Mouse (Mus musculus) NIH3T3 (cell line): ENCODE data around the gene Snx8.

ENCODE experiments used
- DNase-seq: peaks from one replicate; pipeline ENCODE4 v3.0.0-alpha.2; 2012; ENCODE audit warnings: low read depth

The Snx8 gene

DNA sequence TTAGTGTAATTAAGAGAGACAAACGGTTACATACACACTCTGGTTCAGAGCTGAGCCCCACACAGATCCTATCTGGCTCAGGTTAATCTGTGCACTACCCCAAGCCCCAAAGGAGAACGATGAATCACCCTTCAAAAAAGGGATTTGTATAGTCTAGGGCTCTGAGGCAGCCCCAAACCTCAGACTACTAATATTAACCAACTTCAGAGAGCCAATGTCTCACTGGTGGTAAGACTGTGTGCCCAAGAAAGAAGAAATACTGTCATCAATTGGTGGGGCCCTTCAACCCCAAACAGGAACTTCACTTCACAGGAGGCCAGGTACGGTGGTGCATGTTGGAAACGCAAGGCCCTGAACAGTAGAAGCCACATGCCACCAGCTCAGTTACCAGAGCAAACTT is 43.8 kb downstream of the Snx8 start:
- no peak for DNase-seq

DNA sequence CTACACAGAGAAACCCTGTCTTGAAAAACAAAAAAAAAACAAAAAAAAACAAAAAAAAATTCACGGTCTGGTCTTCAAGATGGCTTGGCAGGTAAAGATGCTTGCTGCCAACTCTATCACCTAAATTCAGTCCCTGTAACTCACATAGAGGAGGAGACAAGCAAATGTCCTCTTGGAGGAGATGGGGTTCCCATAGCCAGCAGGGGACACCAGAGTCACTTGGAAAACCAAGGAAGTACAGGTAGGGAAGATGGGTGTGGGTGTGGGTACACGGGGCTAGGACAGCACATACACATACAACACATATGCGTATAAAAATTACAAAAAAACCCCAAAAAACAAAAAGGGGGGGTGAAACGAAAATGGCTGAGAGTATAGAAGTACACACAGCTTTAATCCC is 46.2 kb downstream of the Snx8 start:
- DNase-seq: no peak

DNA sequence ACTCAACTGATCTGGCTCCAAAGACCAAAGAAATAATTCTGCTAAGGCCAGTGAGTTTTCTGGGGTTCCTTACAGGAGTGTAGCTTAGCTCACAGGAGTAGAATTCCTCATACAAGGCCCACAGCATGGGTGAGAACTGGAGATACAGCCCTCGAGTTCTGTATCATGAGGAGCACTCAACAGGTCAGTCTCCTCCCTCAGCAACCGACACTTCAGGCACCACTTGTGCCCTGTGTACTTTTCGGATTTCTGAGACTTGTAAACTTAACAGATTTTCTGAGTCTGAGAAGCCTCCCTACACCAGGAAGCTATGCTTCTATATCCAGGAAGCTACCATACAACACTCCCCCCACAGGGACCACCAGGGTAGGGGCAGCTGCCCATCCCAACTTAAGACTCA is 49.2 kb downstream of the Snx8 start:
- DNase-seq: no peak

- DNase-seq: no peak
Observed at GRCm38 (mm10) chr5:140338779-140339178, 50.3 kb downstream of the Snx8 start.

DNA sequence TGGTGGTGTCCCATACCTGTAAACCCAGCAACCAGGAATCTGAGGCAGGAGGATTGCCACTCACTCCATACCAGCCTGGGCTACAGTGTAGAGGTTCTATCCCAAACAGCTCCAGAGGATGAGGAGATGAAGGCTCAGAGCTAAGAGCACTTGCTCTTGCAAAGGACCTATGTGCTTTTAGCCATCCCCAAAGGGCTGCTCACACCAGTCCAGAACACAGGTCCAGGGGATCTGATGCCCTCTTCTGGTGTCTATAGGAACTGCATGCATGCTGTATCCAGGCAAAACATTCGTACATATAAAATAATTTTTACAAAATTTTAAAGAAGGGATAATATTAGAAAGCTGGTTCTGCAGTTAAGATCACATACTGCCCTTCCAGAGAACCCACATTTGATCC is 52.4 kb downstream of the Snx8 start:
- peak; percentile 75 for DNase-seq

DNA sequence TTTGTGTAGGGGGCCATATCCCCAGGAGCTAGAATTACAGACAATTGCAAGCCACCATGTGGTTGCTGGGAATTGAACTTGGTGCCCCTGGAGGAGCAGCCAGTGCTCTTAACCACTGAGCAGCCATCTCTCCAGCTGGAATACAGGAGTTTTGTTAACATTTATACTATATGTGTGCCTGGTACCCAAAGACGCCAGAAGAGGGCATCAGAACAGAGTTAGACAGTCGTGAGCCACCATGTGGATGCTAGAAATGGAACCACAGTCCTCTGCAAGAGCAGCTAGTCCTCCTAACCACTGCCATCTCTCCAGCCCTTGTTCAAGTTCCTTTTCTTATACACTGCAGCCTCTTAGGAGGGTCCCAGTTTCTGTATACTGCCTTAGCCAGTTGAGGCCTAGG is 55.4 kb downstream of the Snx8 start:
- DNase-seq: peak; percentile 54

DNA sequence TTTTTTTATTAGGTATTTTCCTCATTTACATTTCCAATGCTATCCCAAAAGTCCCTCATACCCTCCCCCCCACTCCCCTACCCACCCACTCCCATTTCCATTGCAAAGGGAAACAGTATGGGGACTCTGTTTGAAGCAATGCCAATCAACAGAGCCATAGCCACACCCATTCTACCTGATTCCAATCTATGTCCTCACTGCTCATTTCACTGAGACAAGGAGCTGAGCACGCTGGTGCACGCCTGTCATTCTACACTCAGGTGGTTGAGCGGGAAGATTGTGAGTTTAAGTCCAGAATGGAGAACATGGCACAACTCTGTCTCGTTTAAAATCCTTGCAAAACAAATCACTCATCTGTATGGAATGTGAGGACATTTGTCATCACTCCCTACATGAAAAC is 56.5 kb downstream of the Snx8 start:
- no peak for DNase-seq

GRCm38 (mm10) chr5:140331615-140332512 is 57.2 kb downstream of the Snx8 start, which contains the start of gene Mrm2:
Gene Mrm2 (minus strand): TSS chr5:140331898.
- DNase-seq: peak; percentile 88

DNA sequence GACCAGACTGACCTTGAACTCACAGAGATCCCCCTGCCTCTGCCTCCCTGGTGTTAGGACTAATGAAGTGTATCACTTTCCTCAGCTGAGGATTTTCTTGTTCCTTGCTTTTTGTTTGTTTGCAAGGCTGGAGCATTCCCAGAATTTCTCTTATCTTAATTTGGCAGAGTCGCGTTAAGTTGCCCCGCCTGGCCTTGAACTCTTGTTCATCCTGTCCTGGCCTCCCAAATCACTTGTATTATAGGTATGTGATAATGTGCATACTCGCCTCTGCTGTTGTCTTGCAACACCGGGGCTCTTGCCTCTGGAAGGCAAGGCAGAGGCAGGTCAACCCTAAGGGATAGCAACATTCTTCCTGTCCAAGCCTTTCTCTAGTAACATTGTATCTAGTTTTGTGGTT is 65.0 kb downstream of the Snx8 start:
- no peak for DNase-seq

GRCm38 (mm10) chr5:140321756-140322575 is 67.1 kb downstream of the Snx8 start:
- peak; percentile 62 for DNase-seq

DNA sequence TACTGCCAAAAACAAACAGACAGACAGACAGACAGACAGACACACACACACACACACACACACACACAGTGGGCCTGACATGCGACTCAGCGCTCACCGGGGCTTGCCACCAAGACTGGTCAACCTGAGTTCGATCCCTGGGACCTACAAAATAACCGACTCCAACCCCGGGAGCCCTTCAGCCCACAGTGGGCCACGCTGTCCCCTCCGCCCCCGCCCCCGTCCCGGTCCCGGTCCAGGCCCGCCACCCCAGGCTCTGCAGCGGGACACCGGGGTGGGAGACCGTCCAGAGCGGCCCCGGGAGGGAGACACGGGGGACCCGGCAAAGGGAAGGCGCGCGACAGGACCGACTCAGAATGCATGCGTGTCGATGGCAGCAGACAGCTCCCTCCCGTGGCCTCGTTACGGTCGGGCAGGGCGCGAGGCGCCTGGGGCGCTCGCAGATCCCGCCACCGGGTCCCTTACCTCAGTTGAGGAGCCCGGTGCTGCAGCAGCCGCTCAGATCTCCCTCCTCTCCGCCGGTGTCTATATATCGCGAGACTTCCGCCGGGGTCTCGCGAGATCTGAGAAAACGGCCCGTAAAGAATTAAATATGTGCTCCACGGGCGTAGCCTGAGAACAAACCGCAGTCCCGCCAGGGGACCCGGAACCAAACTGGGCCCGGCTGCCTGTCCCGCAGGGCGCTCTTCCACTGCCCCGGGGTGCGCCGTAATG is 67.9 kb downstream of the Snx8 start, which contains the start of the genes Mad1l1 and Nudt1:
Gene Mad1l1 (minus strand): TSS at position 511 of the 714 bp plus-strand sequence.
Gene Nudt1 (plus strand): TSS at position 615 of the 714 bp plus-strand sequence.
- peak; percentile 99 for DNase-seq

- DNase-seq: peak; percentile 44
Observed at GRCm38 (mm10) chr5:140316716-140317115, 72.3 kb downstream of the Snx8 start.

GRCm38 (mm10) chr5:140307602-140308001 is 81.5 kb downstream of the Snx8 start:
- no peak for DNase-seq

DNA sequence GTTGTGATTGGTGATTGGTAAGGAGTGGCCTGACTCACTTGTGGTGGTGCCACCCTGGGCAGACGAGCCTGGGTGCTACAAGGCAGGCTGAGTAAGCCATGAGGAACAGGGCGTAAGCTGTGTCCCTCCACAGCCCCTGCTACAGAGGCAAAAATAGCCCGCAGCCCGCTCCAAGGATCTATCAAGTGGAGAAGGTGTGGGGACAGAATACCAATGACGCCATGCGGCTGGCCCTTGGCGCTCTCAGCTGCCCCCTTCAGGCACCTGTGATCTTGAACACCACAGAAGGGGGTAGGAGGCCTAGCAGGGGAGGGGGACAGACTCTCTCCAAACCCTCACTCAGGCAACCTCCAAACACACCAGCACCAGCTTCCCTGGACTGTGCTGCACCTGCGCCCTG is 83.0 kb downstream of the Snx8 start:
- no peak for DNase-seq

DNA sequence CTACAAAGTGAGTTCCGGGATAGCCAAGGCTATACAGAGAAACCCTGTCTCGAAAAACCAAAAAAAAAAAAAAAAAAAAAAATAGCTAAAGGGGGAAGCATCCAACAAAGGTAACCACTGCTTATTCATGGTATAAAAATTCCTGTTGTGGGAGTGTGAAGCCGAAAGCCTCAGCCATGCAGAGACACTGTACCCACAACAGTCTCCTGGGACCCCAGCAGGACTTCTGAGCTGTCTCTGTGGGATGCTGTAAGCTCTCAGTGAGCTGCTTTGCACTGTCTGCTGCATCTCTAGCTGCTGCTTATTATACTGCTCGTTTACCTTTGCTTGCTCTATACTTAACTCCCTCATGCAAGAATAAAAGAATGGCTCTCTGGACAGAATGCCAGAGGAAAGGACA is 90.8 kb downstream of the Snx8 start:
- no peak for DNase-seq

DNA sequence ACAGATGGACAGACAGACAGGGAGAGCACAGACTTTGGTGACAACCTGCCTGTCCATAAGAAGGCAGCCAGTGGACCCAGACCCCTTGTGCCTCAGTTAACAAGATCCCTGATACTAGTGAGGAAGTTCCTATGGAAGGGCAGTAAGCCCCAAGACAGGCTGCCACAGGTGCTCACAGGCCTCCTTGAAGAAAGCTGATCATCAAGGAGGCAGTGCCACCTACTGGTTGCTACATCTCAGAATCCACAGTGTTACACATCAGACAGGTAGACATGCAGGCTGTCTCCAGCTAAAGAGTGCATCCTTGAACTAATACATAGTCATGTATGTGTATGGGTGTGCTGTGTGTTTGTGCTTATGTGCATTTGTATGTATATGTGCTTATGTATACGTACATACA is 96.9 kb downstream of the Snx8 start:
- DNase-seq: peak; percentile 82
